Mouse (Mus musculus) T-helper 17 cell (primary cell): ENCODE measurements at regions not wholly inside any gene's neighbourhood (a gene's known extent, or its start where the extent isn't known, plus 50 kb on each side); places are given as distances from the start of the nearest gene placed in this dataset.

Experiments
- in situ Hi-C, 2 experiments: fragments of 300-600 bp; cut with MboI, MseI; formaldehyde crosslinking; loops; 1 replicate in 1 of 2; 2 replicates in 1 of 2; pipeline ENCODE4 v1.15.1; 2025; ENCODE audit warnings: high pct_unique_total_duplicates in 2 of 2

DNA sequence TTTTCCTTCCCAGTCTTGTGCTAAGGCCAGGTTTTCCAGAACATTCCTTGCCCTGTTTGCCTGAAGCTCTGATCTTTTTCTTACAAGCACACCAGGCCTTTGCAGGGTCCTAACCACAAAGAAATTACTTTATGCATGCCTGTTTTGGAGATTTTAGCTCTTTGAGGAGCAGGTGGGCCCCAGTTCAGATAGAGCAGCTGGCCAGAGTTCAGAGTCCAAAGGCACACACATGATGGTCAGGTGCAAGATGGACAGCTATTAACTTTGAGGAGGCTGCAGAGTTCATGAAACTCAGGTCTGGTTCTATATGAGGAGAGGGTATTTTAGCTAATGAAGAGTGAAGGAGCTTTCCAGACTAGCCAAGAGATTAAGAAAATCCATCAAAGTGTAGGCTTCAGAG lies 125.8 kb upstream of the Maf start:
- in situ Hi-C loops: no loop called here

DNA sequence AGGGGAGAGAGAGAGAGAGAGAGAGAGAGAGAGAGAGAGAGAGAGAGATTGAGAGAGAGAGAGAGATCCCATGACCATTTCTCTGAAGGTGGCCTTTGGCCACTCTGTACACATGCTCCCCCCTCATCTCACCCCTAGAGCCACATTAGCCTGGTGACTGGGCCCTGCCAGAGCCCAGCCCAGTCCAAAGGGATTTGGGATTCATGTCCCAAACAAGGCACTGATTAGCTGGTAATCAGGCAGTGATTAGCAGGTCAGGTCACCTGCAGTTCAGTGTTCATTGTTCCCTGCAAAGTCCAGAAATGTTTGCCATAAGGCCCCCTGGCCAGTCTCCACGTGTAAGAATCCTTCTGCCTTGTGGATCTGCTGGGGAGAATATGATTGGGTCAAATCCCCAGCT lies 124.1 kb upstream of the Maf start:
- in situ Hi-C loops: no loop called here

DNA sequence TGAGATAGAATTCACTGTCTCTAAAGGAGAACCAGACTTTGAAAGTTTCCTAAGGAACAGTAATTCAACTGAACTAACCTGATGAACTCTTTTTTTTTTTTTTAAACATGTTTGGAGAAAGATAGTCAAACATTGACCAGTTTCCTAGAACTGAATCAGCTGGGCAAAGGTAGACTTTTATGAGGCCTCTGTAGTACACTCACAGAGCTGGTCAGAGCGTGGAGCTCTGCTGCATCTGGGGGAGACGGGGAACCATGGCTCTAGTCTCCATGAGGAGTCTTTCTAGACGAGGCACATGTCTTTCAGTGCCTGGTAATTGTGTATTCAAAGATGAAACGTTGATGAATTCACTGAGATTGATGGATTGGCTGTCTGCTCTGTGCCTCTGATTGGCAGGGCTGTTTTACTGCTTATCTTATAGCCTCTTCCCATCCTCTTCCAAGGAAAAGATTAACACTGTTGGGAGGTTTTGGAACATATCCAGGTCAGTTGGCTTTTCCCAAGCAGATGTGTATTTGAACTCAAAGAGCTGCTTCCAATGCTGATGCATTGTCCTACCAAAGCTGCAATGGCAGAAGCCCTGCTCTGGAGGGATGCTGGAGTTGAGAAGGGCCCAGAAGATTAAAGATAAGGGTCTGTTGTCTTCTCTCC lies 122.5 kb upstream of the Maf start:
- in situ Hi-C loops: no loop called here

DNA sequence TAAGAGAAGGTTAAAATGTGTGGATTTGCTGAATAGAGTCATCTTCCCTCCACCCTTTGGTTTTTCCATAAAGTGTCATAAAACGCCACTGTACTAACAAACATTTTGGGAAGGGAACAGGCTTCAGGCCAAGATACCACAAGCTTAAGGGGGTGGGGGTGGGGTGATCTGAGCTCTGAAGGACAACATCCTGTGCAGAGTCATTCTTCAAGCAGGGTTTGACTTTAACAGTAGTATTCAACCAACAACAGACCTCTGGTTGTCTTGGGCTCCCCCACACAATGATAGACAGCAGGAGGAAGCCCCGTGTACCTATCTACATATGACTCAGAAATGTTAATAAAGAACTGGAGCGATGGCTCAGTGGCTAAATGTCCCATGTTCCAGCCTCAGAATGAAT lies 118.9 kb upstream of the Maf start:
- in situ Hi-C loops: no loop called here

DNA sequence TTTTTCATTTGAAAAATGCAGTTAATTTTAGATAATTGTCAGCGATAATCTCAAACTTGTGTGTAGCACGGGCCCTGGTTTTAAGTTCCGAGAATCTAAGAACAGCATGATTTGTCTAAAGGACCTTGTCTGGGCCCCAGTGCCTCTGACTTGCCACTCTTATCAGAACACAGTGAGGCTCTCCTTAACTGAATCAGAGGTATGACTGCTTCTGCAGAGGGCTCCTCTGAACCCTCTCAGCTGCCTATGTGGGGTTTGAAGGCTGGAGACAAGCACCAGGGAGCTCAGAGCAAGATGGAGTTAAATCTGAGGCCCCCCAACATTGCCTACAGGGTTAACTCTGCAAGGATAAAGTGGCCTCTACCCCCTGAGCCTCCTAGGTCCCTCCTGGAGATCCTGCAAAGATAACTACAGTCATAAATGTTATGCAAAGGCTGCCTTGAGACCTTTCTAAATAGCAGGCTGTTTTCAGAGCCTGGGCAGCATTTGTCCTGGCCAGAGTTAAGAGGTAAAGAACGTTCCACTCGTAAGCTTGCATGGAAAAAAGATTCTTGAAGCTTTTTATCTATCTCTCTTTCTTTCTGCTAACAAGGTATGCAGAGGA lies 118.4 kb upstream of the Maf start:
- in situ Hi-C loops: no loop called here

DNA sequence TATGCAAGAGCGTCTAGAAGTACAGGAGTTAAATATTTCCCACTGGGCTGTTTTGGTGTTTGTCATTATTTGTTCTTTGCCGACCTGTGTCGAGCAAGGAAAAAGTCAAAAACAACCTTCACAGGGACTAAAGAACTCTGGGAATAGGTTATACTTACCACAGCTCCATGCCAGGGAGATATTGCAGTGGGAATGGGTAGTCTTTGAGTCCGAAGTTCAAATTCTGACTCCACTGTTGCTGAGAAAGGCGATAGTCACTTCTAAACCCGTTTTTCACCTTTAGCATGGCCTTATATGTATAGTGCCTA lies 116.8 kb upstream of the Maf start:
- in situ Hi-C loops: no loop called here

DNA sequence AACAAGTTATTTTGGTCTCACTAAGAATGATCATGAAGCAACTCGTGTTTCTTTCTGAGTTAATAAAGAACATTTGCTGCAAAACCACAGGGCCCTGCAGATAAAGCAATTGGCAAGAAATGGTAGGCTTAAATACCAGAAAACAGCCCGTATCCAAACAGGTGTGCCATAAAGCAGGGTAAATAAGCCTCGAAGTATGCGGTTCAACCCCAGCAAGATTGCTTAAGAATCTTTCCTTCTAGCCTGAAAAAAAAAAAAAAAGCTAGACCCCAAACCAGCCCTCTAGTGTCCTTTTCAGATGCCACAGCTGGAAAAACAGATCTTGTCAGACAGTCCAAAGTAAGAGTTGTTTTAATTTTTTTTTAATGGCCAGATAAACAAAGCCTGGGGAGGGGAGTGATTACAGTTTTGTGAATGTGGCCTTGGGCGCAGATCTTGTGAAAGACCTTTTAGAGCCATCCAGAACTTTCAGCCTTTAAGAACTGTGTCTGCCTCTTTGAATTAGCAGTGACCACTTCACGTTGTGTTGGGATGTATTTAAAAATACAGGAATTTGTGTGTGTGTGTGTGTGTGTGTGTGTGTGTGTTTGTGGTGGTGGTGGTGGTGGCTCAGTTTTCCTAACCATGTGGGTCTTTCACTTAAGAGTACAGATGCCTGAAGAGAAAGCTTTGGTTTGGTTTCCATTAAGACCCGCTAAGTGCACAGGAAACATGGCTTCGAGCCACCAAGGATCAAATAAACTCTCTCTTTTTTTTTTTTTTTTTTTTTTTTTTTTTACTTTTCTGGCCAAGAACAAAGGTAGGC lies 116.3 kb upstream of the Maf start:
- in situ Hi-C loops: no loop called here

DNA sequence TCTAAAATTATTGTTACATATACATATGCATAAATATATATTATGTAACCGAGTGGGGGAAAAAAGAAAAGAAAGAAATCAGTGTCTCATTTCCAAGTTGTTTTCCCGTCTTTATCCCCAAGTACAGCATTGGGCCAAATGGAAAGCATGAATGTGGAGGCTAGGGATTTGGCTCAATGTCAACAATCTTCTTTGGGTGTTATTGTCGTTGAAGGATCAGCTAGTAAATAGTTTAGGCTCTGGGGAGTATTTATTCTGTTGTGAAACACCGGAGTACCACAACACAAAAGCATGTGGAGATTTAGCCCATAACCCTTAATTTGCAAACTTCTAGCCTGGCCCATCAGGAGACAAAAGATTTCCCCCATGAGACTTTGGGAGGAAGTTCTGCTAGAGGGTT lies 105.8 kb upstream of the Maf start:
- in situ Hi-C loops: no loop called here

DNA sequence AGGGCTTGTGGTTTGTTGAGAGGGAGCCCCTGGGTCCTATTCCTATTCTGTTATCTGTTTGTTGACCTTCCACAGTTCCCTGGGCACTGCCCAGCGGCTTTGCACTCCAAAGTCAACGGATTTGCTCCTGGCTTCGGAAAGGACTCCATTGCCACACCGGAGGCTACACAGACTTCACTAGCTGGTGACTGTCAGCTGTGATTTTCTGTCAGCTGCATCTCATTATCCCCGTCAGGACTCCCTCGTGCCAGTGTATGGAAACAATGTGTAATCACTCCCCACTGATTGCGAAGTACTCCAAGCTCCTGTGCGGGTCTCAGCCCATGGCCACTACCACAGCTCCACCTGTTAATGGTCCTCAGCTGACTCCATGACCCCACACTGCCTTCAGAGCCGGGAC lies 99.0 kb upstream of the Maf start:
- in situ Hi-C loops: no loop called here

DNA sequence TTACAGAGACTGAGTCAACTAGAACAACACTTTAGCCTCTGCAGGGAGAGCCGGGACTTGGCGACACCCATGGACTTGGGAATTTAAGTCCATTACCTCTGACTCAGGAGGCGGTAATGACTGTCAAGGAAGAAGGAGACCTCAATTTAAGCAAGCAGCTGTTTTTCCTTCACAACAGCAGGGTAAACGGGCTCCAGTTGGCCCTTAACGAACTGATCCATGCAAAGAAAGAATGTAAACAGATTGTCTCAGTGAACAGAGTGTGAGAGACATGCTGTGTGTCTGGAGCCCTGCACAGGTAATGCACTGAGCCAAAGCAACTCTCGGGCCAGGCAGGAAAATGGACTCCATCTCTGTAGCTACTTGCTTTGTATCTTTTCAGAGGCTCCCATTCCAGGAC lies 98.5 kb upstream of the Maf start:
- in situ Hi-C loops: no loop called here

DNA sequence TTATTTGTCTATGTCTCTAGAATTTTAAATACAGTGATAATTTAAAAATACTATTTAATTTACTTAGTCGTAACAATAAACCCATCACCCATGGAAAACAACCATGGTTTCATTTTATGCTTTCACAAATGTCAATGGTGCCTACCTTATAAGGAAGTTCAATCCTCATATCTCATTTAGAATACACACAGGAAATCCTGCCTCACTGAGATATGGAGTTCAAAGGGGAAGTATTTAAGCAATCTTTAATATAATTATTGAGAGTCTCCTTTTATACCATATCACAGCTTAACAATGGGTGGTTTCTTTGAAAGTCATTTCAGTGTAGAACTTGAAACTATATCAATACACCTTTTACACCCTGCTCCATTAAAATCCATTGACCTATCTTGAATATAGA lies 86.0 kb upstream of the Maf start:
- in situ Hi-C loops: loop anchor here in 1 of 2 experiments (5.0 kb wide), 1 partner anchor 104 kb away; no protein-coding TSS in a partner anchor

DNA sequence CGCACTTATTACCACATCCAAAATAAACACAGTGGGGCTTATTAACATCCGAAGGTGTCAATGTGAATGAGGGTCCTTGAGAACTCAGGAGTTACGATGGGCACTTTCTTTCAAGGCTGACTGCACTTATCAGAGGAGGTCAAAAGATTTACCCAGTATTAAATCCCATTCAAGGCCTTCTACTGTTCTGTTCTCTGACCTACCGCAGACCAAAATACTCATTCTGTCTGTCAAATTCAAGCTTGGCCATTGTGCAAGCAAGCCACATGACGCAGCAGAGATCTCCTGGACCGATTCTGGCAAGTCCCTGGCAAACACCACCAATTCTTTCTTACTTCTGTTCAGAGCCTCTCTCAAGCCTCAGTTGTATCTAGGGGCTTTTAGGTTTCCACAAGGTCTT lies 80.8 kb upstream of the Maf start:
- in situ Hi-C loops: no loop called here

DNA sequence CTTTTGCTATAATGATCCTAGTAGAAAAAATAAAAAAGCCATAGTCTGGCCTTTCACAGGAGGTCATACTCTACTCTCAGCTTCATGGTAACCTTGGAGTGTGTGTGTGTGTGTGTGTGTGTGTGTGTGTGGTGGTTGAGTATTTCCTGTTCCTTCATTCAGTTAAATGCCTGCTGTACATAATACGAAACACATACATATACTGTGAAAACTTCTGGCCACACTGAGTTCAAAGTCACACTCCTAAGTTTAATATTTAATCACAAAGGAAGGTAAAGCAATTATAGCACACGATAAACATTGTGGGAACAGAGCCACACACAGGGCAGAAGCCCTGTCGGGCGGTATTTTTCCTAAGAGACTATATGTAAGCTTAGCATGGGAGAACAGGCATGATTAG lies 78.6 kb upstream of the Maf start:
- in situ Hi-C loops: no loop called here

DNA sequence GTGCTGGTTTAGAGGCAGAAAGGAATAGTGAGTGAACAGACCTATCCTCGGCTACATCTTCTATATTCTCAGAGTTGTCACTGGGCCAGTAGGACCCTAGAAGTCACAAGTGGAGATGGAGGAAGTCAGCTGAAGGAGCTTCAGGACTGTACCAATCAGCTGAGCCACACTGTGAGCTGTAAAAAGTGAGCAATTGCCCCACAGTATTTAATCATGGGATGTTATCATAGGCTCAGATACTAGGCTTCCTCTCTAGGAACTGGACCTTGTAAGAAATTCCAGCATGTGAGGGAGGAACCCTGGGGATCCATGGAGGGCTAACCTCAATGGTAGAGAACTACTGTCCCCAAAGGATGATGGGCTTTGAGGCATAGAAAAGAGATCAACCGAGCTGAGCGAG lies 78.2 kb upstream of the Maf start:
- in situ Hi-C loops: no loop called here

DNA sequence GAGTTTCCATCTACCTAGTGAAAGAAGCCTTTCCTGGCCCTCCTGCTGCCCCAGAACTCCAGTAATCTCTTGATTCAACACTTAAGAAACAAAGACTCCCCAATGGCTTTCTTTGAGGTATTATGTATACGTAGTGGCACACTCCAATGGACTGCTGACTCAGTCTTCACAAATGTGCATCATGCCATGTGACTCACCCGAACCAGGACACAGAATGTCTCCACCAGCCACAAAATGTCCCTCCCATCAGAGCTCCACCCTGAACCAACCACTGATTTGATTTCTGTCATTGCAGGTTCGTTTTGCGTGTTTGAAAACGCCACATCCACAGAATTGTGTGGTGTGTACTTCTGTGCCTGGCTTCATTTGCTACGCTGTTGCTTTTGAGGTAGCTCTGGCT lies 75.8 kb upstream of the Maf start:
- in situ Hi-C loops: no loop called here

DNA sequence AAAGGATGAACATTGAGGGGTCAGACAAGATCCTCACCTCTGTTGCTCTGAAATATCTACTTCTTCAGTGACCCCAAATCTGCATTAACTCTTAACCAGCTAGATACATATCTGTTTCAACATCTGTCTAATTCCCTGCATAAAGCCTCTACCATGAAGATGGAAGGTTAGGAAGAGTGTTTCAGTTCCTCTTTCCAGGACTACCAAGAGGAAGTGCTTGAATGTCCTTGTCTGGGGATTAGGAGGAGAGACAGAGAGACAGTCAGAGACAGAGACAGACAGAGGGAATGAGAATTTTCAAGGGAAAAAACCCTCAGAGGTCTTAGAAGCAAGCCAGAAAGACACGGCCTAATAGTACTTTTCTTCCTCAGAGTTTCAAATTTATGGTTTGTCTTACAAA lies 70.8 kb upstream of the Maf start:
- in situ Hi-C loops: no loop called here

DNA sequence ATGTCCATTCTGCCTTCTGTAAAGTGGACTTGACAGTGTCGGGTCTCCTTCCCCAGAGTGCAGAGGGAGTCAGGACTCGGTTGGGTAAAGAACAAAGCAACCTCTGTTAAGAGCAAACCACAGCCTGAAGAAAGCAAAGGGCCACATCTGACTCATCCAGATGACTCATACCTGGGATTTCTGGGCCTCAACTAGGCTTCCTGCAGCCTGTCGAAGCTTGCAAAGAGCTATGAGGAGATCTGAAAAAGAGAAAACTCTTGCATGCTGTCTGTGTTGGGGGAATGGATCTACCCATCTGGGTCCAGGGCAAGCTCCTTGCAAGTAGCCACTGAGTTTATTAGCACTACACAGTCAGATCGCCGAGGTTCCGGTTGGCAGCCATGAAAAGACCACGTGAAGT lies 63.5 kb upstream of the Maf start:
- in situ Hi-C loops: no loop called here

DNA sequence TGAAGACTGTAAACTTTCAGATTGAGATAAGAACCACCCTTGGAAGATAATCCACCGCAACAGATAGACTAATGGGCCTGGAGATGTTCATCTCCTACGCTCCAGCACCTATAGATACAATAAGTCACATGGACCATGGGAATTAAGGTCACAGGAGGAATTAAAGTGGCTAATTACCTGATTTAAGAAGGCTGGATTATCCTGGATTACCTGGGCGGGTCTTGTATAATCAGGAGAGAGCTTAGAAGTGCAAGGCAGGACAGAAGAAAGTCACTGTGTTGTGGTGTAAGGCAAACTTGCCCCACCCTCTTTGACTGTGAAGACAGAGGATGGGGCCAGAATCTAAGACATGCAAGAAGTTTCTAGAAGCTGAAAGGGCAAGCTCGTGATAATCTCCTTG lies 61.0 kb upstream of the Maf start:
- in situ Hi-C loops: no loop called here

DNA sequence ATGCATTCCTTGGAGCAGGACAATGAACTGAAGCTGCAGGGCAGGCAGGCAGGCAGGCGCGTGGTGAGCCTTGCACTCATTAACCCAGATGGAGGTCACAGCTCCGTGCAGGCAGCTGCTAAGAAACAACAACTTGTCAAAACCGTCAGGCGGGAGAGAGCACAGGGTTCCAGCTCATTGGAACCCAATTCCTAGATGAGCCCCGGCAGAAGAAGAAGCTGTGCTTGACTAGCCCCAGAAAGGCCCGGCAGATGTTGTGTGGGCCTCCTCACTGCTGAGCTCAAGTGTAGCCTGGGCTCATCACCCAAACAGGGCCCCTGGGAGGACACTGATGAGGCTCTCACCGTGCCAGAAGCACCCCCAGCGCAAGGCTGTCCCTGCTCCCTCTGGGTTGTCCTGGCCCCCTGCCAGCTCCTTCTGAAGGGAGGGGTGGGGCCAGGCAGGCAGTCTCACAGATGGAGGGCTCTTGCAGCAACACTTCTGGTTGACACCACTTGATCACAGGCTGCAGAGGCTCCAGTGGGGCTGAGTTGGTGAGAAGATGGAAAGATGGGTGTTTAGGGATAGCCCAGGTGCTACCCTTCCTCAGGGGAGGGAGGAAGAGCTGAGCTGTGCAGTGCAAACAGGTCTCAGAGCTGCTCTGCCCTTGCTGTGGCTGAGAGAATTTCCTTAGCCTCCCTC lies 58.8 kb upstream of the Maf start:
- in situ Hi-C loops: no loop called here

DNA sequence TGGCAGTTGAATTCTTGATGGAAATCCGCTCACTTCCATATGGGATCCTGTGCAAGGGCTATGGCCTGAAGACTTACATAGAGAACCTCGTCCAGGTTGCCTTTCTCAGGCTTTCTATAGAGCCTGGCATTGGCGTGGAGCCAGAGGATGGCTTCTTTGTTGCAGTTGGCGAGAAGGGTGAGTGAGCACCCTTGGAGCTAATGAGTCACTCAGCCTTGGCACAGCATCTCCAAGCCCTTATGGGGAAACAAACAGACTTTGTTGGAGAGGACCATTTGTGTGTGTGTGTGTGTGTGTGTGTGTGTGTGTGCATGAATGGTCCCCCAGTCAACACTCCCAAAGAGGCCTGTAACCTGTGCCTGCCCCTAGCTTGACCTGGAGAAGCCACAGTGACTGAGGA lies 57.0 kb upstream of the Maf start:
- in situ Hi-C loops: loop anchor here in 1 of 2 experiments (5.0 kb wide), 1 partner anchor 42 kb away; no protein-coding TSS in a partner anchor

DNA sequence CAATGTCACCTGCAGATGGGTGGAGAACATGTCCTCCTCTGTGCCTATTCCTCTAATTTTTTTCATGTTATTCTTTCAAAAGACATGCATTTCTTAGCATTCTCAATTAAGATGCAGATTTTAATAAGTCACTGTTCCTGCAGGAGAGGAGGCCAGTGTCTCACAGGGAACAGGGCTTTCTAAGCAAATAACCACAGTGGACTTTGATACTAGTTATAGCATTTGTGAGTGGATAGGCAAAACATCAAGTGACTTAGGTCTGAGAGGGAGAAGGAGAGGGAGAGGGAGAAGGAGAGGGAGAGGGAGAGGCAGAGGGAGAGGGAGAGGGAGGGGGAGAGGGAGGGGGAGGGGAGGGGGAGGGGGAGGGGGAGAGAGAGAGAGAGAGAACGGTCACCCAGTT lies 50.4 kb upstream of the Maf start:
- in situ Hi-C loops: loop anchor here in 1 of 2 experiments (10.0 kb wide), 1 partner anchor 1923 kb away; no protein-coding TSS in a partner anchor
